Mouse (Mus musculus) stomach, embryonic 16.5 days (tissue): Measurements from ENCODE around the gene Tlk2. TPM values are rescaled to one million over a fixed set of nuclear protein-coding genes. Genes with fewer than 3 reads are reported as not detected.

ENCODE experiments used
- ATAC-seq: fragments of 200-750 bp; cut with Nextera tagmentation; 2 replicates; pipeline ENCODE4 v1.8.0; 2017; ENCODE audit warnings: moderate number of reproducible peaks, moderate TSS enrichment; ENCODE audit not compliant: insufficient read depth, low FRiP score
- H3K27ac ChIP-seq: fragments of 300-500 bp; sonication (generic); 2 replicates; pipeline ENCODE4 v1.5.1; 2014; ENCODE audit warnings: low read length
- H3K27me3 ChIP-seq: fragments of 300-500 bp; sonication (generic); 2 replicates; pipeline ENCODE4 v1.6.1; 2014; ENCODE audit warnings: low read length, control low read depth, mixed read lengths; ENCODE audit not compliant: control insufficient read depth, insufficient read depth
- H3K36me3 ChIP-seq: fragments of 300-500 bp; sonication (generic); 2 replicates; pipeline ENCODE4 v1.6.1; 2014; ENCODE audit warnings: low read length; ENCODE audit not compliant: control insufficient read depth, insufficient read depth
- H3K4me1 ChIP-seq: fragments of 300-500 bp; sonication (generic); 2 replicates; pipeline ENCODE4 v1.6.1; 2014; ENCODE audit warnings: low read length, control low read depth, mixed read lengths; ENCODE audit not compliant: control insufficient read depth, insufficient read depth
- H3K4me2 ChIP-seq: fragments of 300-500 bp; sonication (generic); 2 replicates; pipeline ENCODE4 v1.6.1; 2014; ENCODE audit warnings: low read depth, low read length, mixed read lengths
- H3K4me3 ChIP-seq: fragments of 300-500 bp; sonication (generic); replicated peaks from 2 replicates; pipeline ENCODE4 v1.5.1; 2014; ENCODE audit warnings: mild to moderate bottlenecking, low read length
- H3K9ac ChIP-seq: fragments of 300-500 bp; sonication (generic); 2 replicates; pipeline ENCODE4 v1.6.1; 2014; ENCODE audit warnings: low read length
- H3K9me3 ChIP-seq: fragments of 300-500 bp; sonication (generic); replicated peaks from 2 replicates; pipeline ENCODE4 v1.6.1; 2016; ENCODE audit warnings: low read length, control low read depth; ENCODE audit not compliant: control insufficient read depth
- WGBS: fragments of 180-500 bp; shearing (Covaris S2); extraction: QIAGEN DNeasy Blood & Tissue Kit; methylation state at CpG from one replicate; pipeline ENCODE4 v1.1.7; 2014; 5-methylcytosine and 5-hydroxymethylcytosine counted together
- polyA plus RNA-seq: library from polyadenylated mRNA; unstranded; fragments of >200 nt; fragmentation: Nextera tagmentation; extraction: Ambion mirVana; gene quantifications from 2 replicates; pipeline ENCODE4 v1.2.1, GENCODE M21; 2015

Tlk2 gene
- polyA plus RNA-seq, 1 experiment from 2014 or later, result 10.5 TPM

- H3K27me3 ChIP-seq, result no peaks in the 10 kb centered on the region
- no peak for ATAC-seq
- WGBS, result 75% methylated on average over 3 of the region's 3 CpGs
- no peaks in the 10 kb centered on the region for H3K4me1 ChIP-seq
- no peak within 1 kb of the TSS for H3K9ac ChIP-seq
- H3K4me2 ChIP-seq, result no peak within 1 kb of the TSS
- H3K27ac ChIP-seq, result no peak within 1 kb of the TSS
- H3K4me3 ChIP-seq, result no peak within 1 kb of the TSS
- no peaks in the 10 kb centered on the region for H3K9me3 ChIP-seq
- 0 out of 2 replicates have a peak, but pooled peaks cover 2% of the 10 kb centered on the region for H3K36me3 ChIP-seq
These were observed 32.0 kb upstream of the Tlk2 start, which contains the start of gene Gm10842 for GRCm38 (mm10) chr11:105146593-105146992. Gene Gm10842, plus strand, starts transcription at chr11:105146893.

- Histone ChIP-seq H3K9ac (no peak overlapping the region), H3K9me3 (no peaks in the 10 kb centered on the region), H3K4me3 (no peak overlapping the region), H3K4me1 (peaks cover 14% of the 10 kb centered on the region), H3K27me3 (no peaks in the 10 kb centered on the region), H3K36me3 (no peaks in the 10 kb centered on the region), H3K4me2 (no peak overlapping the region), H3K27ac (no peak overlapping the region)
- WGBS, result 55% methylated on average over 3 of the region's 3 CpGs
- ATAC-seq, result no peak
These were observed 29.3 kb upstream of the Tlk2 start for GRCm38 (mm10) chr11:105149353-105149752.

- Histone ChIP-seq H3K27me3 (no peaks in the 10 kb centered on the region), H3K4me3 (no peak overlapping the region), H3K4me1 (peaks cover 14% of the 10 kb centered on the region), H3K27ac (no peak overlapping the region), H3K9me3 (no peaks in the 10 kb centered on the region), H3K36me3 (no peaks in the 10 kb centered on the region), H3K4me2 (no peak overlapping the region), H3K9ac (no peak overlapping the region)
- WGBS, result 94% methylated on average over 1 of the region's 1 CpGs
- no peak for ATAC-seq
These were observed 28.8 kb upstream of the Tlk2 start for GRCm38 (mm10) chr11:105149766-105150165.

GRCm38 (mm10) chr11:105150691-105151090, 27.9 kb upstream of the Tlk2 start:
- no peaks in the 10 kb centered on the region for H3K9me3 ChIP-seq
- WGBS, result 75% methylated on average over 4 of the region's 4 CpGs
- H3K4me3 ChIP-seq, result no peak overlapping the region
- H3K9ac ChIP-seq, result no peak overlapping the region
- no peaks in the 10 kb centered on the region for H3K36me3 ChIP-seq
- H3K27me3 ChIP-seq, result no peaks in the 10 kb centered on the region
- H3K4me1 ChIP-seq, result peaks cover 14% of the 10 kb centered on the region
- H3K27ac ChIP-seq, result no peak overlapping the region
- ATAC-seq, result no peak
- H3K4me2 ChIP-seq, result no peak overlapping the region

GRCm38 (mm10) chr11:105151226-105152016, 27.2 kb upstream of the Tlk2 start:
- Histone ChIP-seq H3K4me2 (peak overlapping the region; percentile 15; the same call in 1 of the 2 replicates), H3K4me3 (no peak overlapping the region), H3K4me1 (peaks cover 14% of the 10 kb centered on the region), H3K9me3 (no peaks in the 10 kb centered on the region), H3K27ac (no peak overlapping the region), H3K9ac (no peak overlapping the region), H3K27me3 (no peaks in the 10 kb centered on the region), H3K36me3 (no peaks in the 10 kb centered on the region)
- 21% methylated on average over 19 of the region's 19 CpGs for WGBS
- no peak for ATAC-seq

- Histone ChIP-seq H3K9me3 (no peaks in the 10 kb centered on the region), H3K4me2 (no peak overlapping the region), H3K27ac (no peak overlapping the region), H3K9ac (no peak overlapping the region), H3K27me3 (no peaks in the 10 kb centered on the region), H3K4me3 (no peak overlapping the region), H3K36me3 (no peaks in the 10 kb centered on the region), H3K4me1 (peaks cover 14% of the 10 kb centered on the region)
- 55% methylated on average over 2 of the region's 4 CpGs for WGBS
- no peak for ATAC-seq
These were observed 26.6 kb upstream of the Tlk2 start for GRCm38 (mm10) chr11:105152017-105152300.

- H3K4me2 ChIP-seq, result no peak overlapping the region
- H3K9ac ChIP-seq, result no peak overlapping the region
- peaks cover 14% of the 10 kb centered on the region for H3K4me1 ChIP-seq
- H3K27ac ChIP-seq, result no peak overlapping the region
- WGBS, result 78% methylated on average over 11 of the region's 11 CpGs
- no peaks in the 10 kb centered on the region for H3K9me3 ChIP-seq
- H3K27me3 ChIP-seq, result no peaks in the 10 kb centered on the region
- 0 out of 2 replicates have a peak, but pooled peaks have one; percentile 26 for ATAC-seq
- H3K4me3 ChIP-seq, result no peak overlapping the region
- no peaks in the 10 kb centered on the region for H3K36me3 ChIP-seq
These were observed 26.2 kb upstream of the Tlk2 start for GRCm38 (mm10) chr11:105152357-105152899.

- no peak overlapping the region for H3K4me2 ChIP-seq
These were observed 25.4 kb upstream of the Tlk2 start for GRCm38 (mm10) chr11:105153068-105153833.

GRCm38 (mm10) chr11:105155915-105156314, 22.7 kb upstream of the Tlk2 start:
- Histone ChIP-seq H3K9me3 (no peaks in the 10 kb centered on the region), H3K9ac (no peak overlapping the region), H3K27me3 (no peaks in the 10 kb centered on the region), H3K4me3 (no peak overlapping the region), H3K36me3 (no peaks in the 10 kb centered on the region), H3K4me1 (peaks cover 14% of the 10 kb centered on the region), H3K27ac (no peak overlapping the region), H3K4me2 (no peak overlapping the region)
- ATAC-seq, result no peak
- WGBS, result 70% methylated on average over 4 of the region's 4 CpGs

More at GRCm38 (mm10) chr11:105153068-105153833, 25.4 kb upstream of the Tlk2 start:
- WGBS, result 29% methylated on average over 12 of the region's 12 CpGs
- no peaks in the 10 kb centered on the region for H3K36me3 ChIP-seq
- H3K4me3 ChIP-seq, result no peak overlapping the region
- H3K9ac ChIP-seq, result no peak overlapping the region; the same call in 1 of the 2 replicates
- ATAC-seq, result peak; percentile 82
- H3K9me3 ChIP-seq, result no peaks in the 10 kb centered on the region
- H3K27ac ChIP-seq, result no peak overlapping the region
- no peaks in the 10 kb centered on the region for H3K27me3 ChIP-seq
- peaks cover 14% of the 10 kb centered on the region for H3K4me1 ChIP-seq
